Mouse (Mus musculus) CD4-positive naive resting alpha-beta T cell, adult 76 days (primary cell): ENCODE results near the gene 1700025G04Rik. TPM values are rescaled to one million over a fixed set of nuclear protein-coding genes. Genes with fewer than 3 reads are reported as not detected.

Experiments
- total RNA-seq: library from RNA; stranded (reverse); gene quantifications from one replicate; pipeline ENCODE4 v1.2.4, GENCODE M21; 2023

1700025G04Rik gene
- 20.9 TPM for total RNA-seq

GRCm38 (mm10) chr1:152090018-152090553, at the start of gene 1700025G04Rik:
Gene 1700025G04Rik, minus strand, starts transcription at chr1:152090125.

